Mouse (Mus musculus) small intestine, adult 2 months (tissue): ENCODE measurements around the gene Cmbl.

Experiments used
- CTCF ChIP-seq: fragments of 200-500 bp; IDR thresholded peaks from 2 replicates; pipeline ENCODE4 v1.5.1; 2012; ENCODE audit warnings: low read depth, mild to moderate bottlenecking, control low read depth, inconsistent platforms, low read length, moderate library complexity, mixed read lengths; ENCODE audit not compliant: insufficient replicate concordance, insufficient read length; ENCODE audit errors: extremely low read depth
- POLR2A ChIP-seq: fragments of 200-500 bp; IDR thresholded peaks from 2 replicates; pipeline ENCODE4 v1.6.1; 2012; ENCODE audit warnings: low read depth, mild to moderate bottlenecking, control low read depth, inconsistent platforms, low read length, moderate library complexity

GRCm38 (mm10) chr15:31532331-31533021 is 32.7 kb upstream of the Cmbl start:
- TF ChIP-seq POLR2A (no peak), CTCF (no peak)
